Mouse (Mus musculus): ENCODE measurements around the gene Sestd1.
A peak's percentile ranks its signal among the peaks of the same experiment; 100 is the strongest.

GRCm38 (mm10) chr2:77309313-77309712 is 28.9 kb upstream of the Sestd1 start:
- peak; percentile 71 for TF ChIP-seq CTCF (conservative IDR thresholded peaks at IDR 0.05; ENCODE audit: insufficient read depth, insufficient read length, low read depth, low read length)
- TF ChIP-seq POLR2A (IDR thresholded peaks at IDR 0.05; ENCODE audit: low read depth, low read length), result no peak
